8 mouse cellular contexts compared by ENCODE assay signal in genomic region chr17:45805471-45806082, GRCm38 (mm10).
DNase-seq lines count a peak whose midpoint lies in the region; ATAC-seq and TF ChIP-seq lines count a peak whose summit lies in the region.

No protein-coding gene starts in this region.

- peak; percentile 66 for TF ChIP-seq CTCF in liver, embryonic 14.5 days (IDR thresholded peaks at IDR 0.05; ENCODE audit: low read depth)

- H3K36me3 ChIP-seq in neural tube, embryonic 11.5 days (ENCODE audit: control insufficient read depth, insufficient read depth, low read length), result no peaks in the 10 kb centered on the region
- H3K36me3 ChIP-seq in embryonic facial prominence, embryonic 12.5 days, result no peaks in the 10 kb centered on the region
- H3K36me3 ChIP-seq in intestine, embryonic 14.5 days (ENCODE audit: control insufficient read depth, insufficient read depth, low read length), result no peaks in the 10 kb centered on the region
- no peaks in the 10 kb centered on the region for H3K36me3 ChIP-seq in liver, embryonic 14.5 days (replicated peaks; ENCODE audit: control insufficient read depth, insufficient read depth, low read depth)
- H3K36me3 ChIP-seq in stomach, embryonic 14.5 days (ENCODE audit: control insufficient read depth, insufficient read depth, low read length), result no peaks in the 10 kb centered on the region

- H3K27ac ChIP-seq in neural tube, embryonic 11.5 days (ENCODE audit: low read depth, low read length), result no peak overlapping the region
- H3K27ac ChIP-seq in embryonic facial prominence, embryonic 12.5 days, result 0 out of 2 replicates have a peak overlapping the region, but pooled peaks have one; percentile 31
- H3K27ac ChIP-seq in intestine, embryonic 14.5 days (ENCODE audit: low read depth), result no peak overlapping the region
- H3K27ac ChIP-seq in liver, embryonic 14.5 days, result no peak overlapping the region
- H3K27ac ChIP-seq in stomach, embryonic 14.5 days (ENCODE audit: low read length), result no peak overlapping the region

- H3K27me3 ChIP-seq in neural tube, embryonic 11.5 days (ENCODE audit: control insufficient read depth, insufficient read depth, low read length), result no peaks in the 10 kb centered on the region
- H3K27me3 ChIP-seq in embryonic facial prominence, embryonic 12.5 days, result peaks cover 20% of the 10 kb centered on the region
- H3K27me3 ChIP-seq in intestine, embryonic 14.5 days (replicated peaks; ENCODE audit: control insufficient read depth, insufficient read depth, low read length), result peaks cover 16% of the 10 kb centered on the region
- H3K27me3 ChIP-seq in liver, embryonic 14.5 days (ENCODE audit: control insufficient read depth, insufficient read depth, low read length), result peaks cover 14% of the 10 kb centered on the region
- 0 out of 2 replicates have a peak, but pooled peaks cover 8% of the 10 kb centered on the region for H3K27me3 ChIP-seq in stomach, embryonic 14.5 days (ENCODE audit: control insufficient read depth, insufficient read depth, low read length)

- ATAC-seq in neural tube, embryonic 11.5 days (ENCODE audit: insufficient read depth, low FRiP score, low TSS enrichment), result no peak
- no peak; the same call in 1 of the 2 replicates for ATAC-seq in embryonic facial prominence, embryonic 12.5 days (ENCODE audit: insufficient number of reproducible peaks, insufficient read depth, low FRiP score, low TSS enrichment)
- ATAC-seq in intestine, embryonic 14.5 days (replicated peaks; ENCODE audit: low FRiP score, low TSS enrichment, low read depth), result no peak
- no peak for ATAC-seq in liver, embryonic 14.5 days (ENCODE audit: insufficient read depth)
- ATAC-seq in stomach, embryonic 14.5 days (ENCODE audit: insufficient number of reproducible peaks, insufficient read depth, low FRiP score, low read depth), result no peak

- no peak overlapping the region for H3K4me3 ChIP-seq in neural tube, embryonic 11.5 days (ENCODE audit: low read depth, low read length)
- peak overlapping the region; percentile 9; the same call in 1 of the 2 replicates for H3K4me3 ChIP-seq in embryonic facial prominence, embryonic 12.5 days
- H3K4me3 ChIP-seq in intestine, embryonic 14.5 days (ENCODE audit: low read depth, low read length), result no peak overlapping the region
- no peak overlapping the region for H3K4me3 ChIP-seq in liver, embryonic 14.5 days (ENCODE audit: insufficient read depth in 1 of 2, low read depth in 2 of 2, low read length in 2 of 2)
- no peak overlapping the region for H3K4me3 ChIP-seq in stomach, embryonic 14.5 days (ENCODE audit: low read depth, low read length)

- H3K4me2 ChIP-seq in neural tube, embryonic 11.5 days (ENCODE audit: low read depth), result peak overlapping the region; percentile 28
- peak overlapping the region; percentile 40 for H3K4me2 ChIP-seq in embryonic facial prominence, embryonic 12.5 days (replicated peaks)
- H3K4me2 ChIP-seq in intestine, embryonic 14.5 days (ENCODE audit: low read length), result peak overlapping the region; percentile 25; the same call in 1 of the 2 replicates
- H3K4me2 ChIP-seq in liver, embryonic 14.5 days (ENCODE audit: low read depth), result no peak overlapping the region
- peak overlapping the region; percentile 22; the same call in 1 of the 2 replicates for H3K4me2 ChIP-seq in stomach, embryonic 14.5 days (replicated peaks; ENCODE audit: low read depth, low read length)

- TF ChIP-seq EP300 in liver, embryonic 14.5 days (IDR thresholded peaks at IDR 0.05; ENCODE audit: low read depth), result no peak

- DNase-seq in neural tube, embryonic 11.5 days (ENCODE audit: low spot score), result peak; percentile 47
- no peak for DNase-seq in neural tube, embryonic 10.5 days (ENCODE audit: extremely low spot score, low spot score)
- peak; percentile 70 for DNase-seq in intestine, embryonic 14.5 days (ENCODE audit: low spot score)
- DNase-seq in liver, embryonic 14.5 days (ENCODE audit: low read depth in 3 of 3, low spot score in 3 of 3), result no peak
- no peak for DNase-seq in c-Kit-positive CD71-positive TER-119-positive erythroid progenitor cells, embryonic 14.5 days (ENCODE audit: low spot score)
- DNase-seq in spleen, postnatal 14 days (ENCODE audit: low spot score in 2 of 2), result no peak

- no peak overlapping the region for H3K9ac ChIP-seq in neural tube, embryonic 11.5 days (ENCODE audit: low read length)
- H3K9ac ChIP-seq in embryonic facial prominence, embryonic 12.5 days, result no peak overlapping the region
- H3K9ac ChIP-seq in intestine, embryonic 14.5 days (ENCODE audit: low read length), result 0 out of 2 replicates have a peak overlapping the region, but pooled peaks have one; percentile 11
- H3K9ac ChIP-seq in liver, embryonic 14.5 days (replicated peaks), result no peak overlapping the region
- H3K9ac ChIP-seq in stomach, embryonic 14.5 days (replicated peaks; ENCODE audit: low read depth, low read length), result no peak overlapping the region

- 2% methylated on average over 35 of the region's 35 CpGs for WGBS in neural tube, embryonic 11.5 days
- WGBS in embryonic facial prominence, embryonic 12.5 days, result 1% methylated on average over 35 of the region's 35 CpGs
- 9% methylated on average over 34 of the region's 35 CpGs for WGBS in intestine, embryonic 14.5 days
- WGBS in liver, embryonic 14.5 days (ENCODE audit: insufficient replicate concordance), result 16% methylated on average over 35 of the region's 35 CpGs
- 7% methylated on average over 35 of the region's 35 CpGs for WGBS in stomach, embryonic 14.5 days

- H3K9me3 ChIP-seq in neural tube, embryonic 11.5 days (ENCODE audit: control insufficient read depth, low read length), result peaks cover under 1% of the 10 kb centered on the region; the same call in 1 of the 2 replicates
- H3K9me3 ChIP-seq in embryonic facial prominence, embryonic 12.5 days, result no peaks in the 10 kb centered on the region
- no peaks in the 10 kb centered on the region for H3K9me3 ChIP-seq in intestine, embryonic 14.5 days (ENCODE audit: control insufficient read depth, low read length)
- H3K9me3 ChIP-seq in liver, embryonic 14.5 days (ENCODE audit: control insufficient read depth, low read length), result no peaks in the 10 kb centered on the region
- no peaks in the 10 kb centered on the region for H3K9me3 ChIP-seq in stomach, embryonic 14.5 days (ENCODE audit: control insufficient read depth, low read depth, low read length)

- H3K4me1 ChIP-seq in neural tube, embryonic 11.5 days (ENCODE audit: control insufficient read depth, insufficient read depth, low read length), result peaks cover 2% of the 10 kb centered on the region; the same call in 1 of the 2 replicates
- H3K4me1 ChIP-seq in embryonic facial prominence, embryonic 12.5 days, result peaks cover 29% of the 10 kb centered on the region
- peaks cover 15% of the 10 kb centered on the region; the same call in 1 of the 2 replicates for H3K4me1 ChIP-seq in intestine, embryonic 14.5 days (replicated peaks; ENCODE audit: control insufficient read depth, insufficient read depth, low read length)
- H3K4me1 ChIP-seq in liver, embryonic 14.5 days (replicated peaks; ENCODE audit: control insufficient read depth in 2 of 2, insufficient read depth in 2 of 2, low read length in 1 of 2), result no peaks in the 10 kb centered on the region
- peaks cover 19% of the 10 kb centered on the region for H3K4me1 ChIP-seq in stomach, embryonic 14.5 days (ENCODE audit: control insufficient read depth, insufficient read depth, low read length)

Comparison
In these comparisons a context has a peak if more than half of its experiments do, and no peak if none do; other contexts are left out.
1. DNase-seq: peak in neural tube, embryonic 11.5 days (single experiment) and intestine, embryonic 14.5 days (single experiment); none in neural tube, embryonic 10.5 days (single experiment), liver, embryonic 14.5 days (0 of 3), c-Kit-positive CD71-positive TER-119-positive erythroid progenitor cells, embryonic 14.5 days (single experiment) and spleen, postnatal 14 days (0 of 2).